Mouse (Mus musculus) layer of hippocampus, postnatal 14 days (tissue): ENCODE measurements at regions not wholly inside any gene's neighbourhood (a gene's known extent, or its start where the extent isn't known, plus 50 kb on each side); places are given as distances from the start of the nearest gene placed in this dataset.

Source experiments
- DNase-seq, 2 experiments: peaks; one replicate each; pipeline ENCODE4 v3.0.0; 2021 to 2022; ENCODE audit warnings: low spot score in 2 of 2, mixed read lengths in 1 of 2

GRCm38 (mm10) chr14:48330965-48331622 is 114.8 kb upstream of the Tmem260 start:
- DNase-seq = peak in 1 of 2 experiments; percentile 20

GRCm38 (mm10) chr14:48331623-48332000 is 114.3 kb upstream of the Tmem260 start:
- DNase-seq = no peak

GRCm38 (mm10) chr14:48332193-48332592 is 113.7 kb upstream of the Tmem260 start:
- no peak for DNase-seq

- DNase-seq = no peak
Observed at GRCm38 (mm10) chr14:48332660-48333059, 113.3 kb upstream of the Tmem260 start.

- no peak for DNase-seq
Observed at GRCm38 (mm10) chr14:48334106-48334809, 111.7 kb upstream of the Tmem260 start.

GRCm38 (mm10) chr14:48339434-48339833 is 106.5 kb upstream of the Tmem260 start:
- DNase-seq = no peak

- DNase-seq = no peak
Observed at GRCm38 (mm10) chr14:48342944-48343343, 103.0 kb upstream of the Tmem260 start.

- DNase-seq = no peak
Observed at GRCm38 (mm10) chr14:48345956-48346355, 100.0 kb upstream of the Tmem260 start.

- DNase-seq = no peak
Observed at GRCm38 (mm10) chr14:48349392-48350044, 96.4 kb upstream of the Tmem260 start.

- DNase-seq = no peak
Observed at GRCm38 (mm10) chr14:48351652-48352051, 94.3 kb upstream of the Tmem260 start.

GRCm38 (mm10) chr14:48352825-48353224 is 93.1 kb upstream of the Tmem260 start:
- no peak for DNase-seq

GRCm38 (mm10) chr14:48354176-48354575 is 91.7 kb upstream of the Tmem260 start:
- no peak for DNase-seq

- DNase-seq = no peak
Observed at GRCm38 (mm10) chr14:48357441-48357840, 88.5 kb upstream of the Tmem260 start.

- DNase-seq = peak in 1 of 2 experiments; percentile 58
Observed at GRCm38 (mm10) chr14:48358487-48359159, 87.3 kb upstream of the Tmem260 start.

GRCm38 (mm10) chr14:48361820-48362219 is 84.1 kb upstream of the Tmem260 start:
- DNase-seq = no peak

- DNase-seq = peak; percentile 79 to 89
Observed at GRCm38 (mm10) chr14:48367006-48367405, 78.9 kb upstream of the Tmem260 start.

- DNase-seq = peak in 1 of 2 experiments; percentile 84
Observed at GRCm38 (mm10) chr14:48370322-48370721, 75.6 kb upstream of the Tmem260 start.

- peak; percentile 47 to 68 for DNase-seq
Observed at GRCm38 (mm10) chr14:48371766-48372165, 74.2 kb upstream of the Tmem260 start.

- DNase-seq = no peak
Observed at GRCm38 (mm10) chr14:48376112-48376511, 69.8 kb upstream of the Tmem260 start.
